Mouse (Mus musculus) forebrain, embryonic 12.5 days (tissue): Measurements from ENCODE around the gene Rab6b. TPM values are rescaled to one million over a fixed set of nuclear protein-coding genes. Genes with fewer than 3 reads are reported as not detected.
A peak's percentile ranks its signal among the peaks of the same experiment; 100 is the strongest.

Experiments
- ATAC-seq: fragments of 200-750 bp; cut with Nextera tagmentation; 2 replicates; pipeline ENCODE4 v1.8.0; 2017; ENCODE audit warnings: moderate TSS enrichment; ENCODE audit not compliant: low FRiP score
- H3K27ac ChIP-seq: fragments of 300-500 bp; sonication (generic); 2 replicates; pipeline ENCODE4 v1.5.1; 2016; ENCODE audit warnings: mild to moderate bottlenecking
- H3K27me3 ChIP-seq: fragments of 300-500 bp; sonication (generic); 2 replicates; pipeline ENCODE4 v1.6.1; 2016; ENCODE audit warnings: mild to moderate bottlenecking
- H3K36me3 ChIP-seq: fragments of 300-500 bp; sonication (generic); replicated peaks from 2 replicates; pipeline ENCODE4 v1.6.1; 2016; ENCODE audit warnings: mild to moderate bottlenecking
- H3K4me1 ChIP-seq: fragments of 300-500 bp; sonication (generic); 2 replicates; pipeline ENCODE4 v1.6.1; 2016
- H3K4me2 ChIP-seq: fragments of 300-500 bp; sonication (generic); 2 replicates; pipeline ENCODE4 v1.6.1; 2016; ENCODE audit warnings: mild to moderate bottlenecking, moderate library complexity
- H3K4me3 ChIP-seq: fragments of 300-500 bp; sonication (generic); replicated peaks from 2 replicates; pipeline ENCODE4 v1.5.1; 2016; ENCODE audit warnings: mild to moderate bottlenecking
- H3K9ac ChIP-seq: fragments of 300-500 bp; sonication (generic); 2 replicates; pipeline ENCODE4 v1.6.1; 2016; ENCODE audit warnings: mild to moderate bottlenecking
- H3K9me3 ChIP-seq: fragments of 300-500 bp; sonication (generic); 2 replicates; pipeline ENCODE4 v1.6.1; 2016
- WGBS: fragments of 180-500 bp; shearing (Covaris S2); methylation state at CpG from one replicate; pipeline ENCODE4 v1.1.7; 2016; 5-methylcytosine and 5-hydroxymethylcytosine counted together
- polyA plus RNA-seq: library from polyadenylated mRNA; unstranded; fragments of >200 nt; fragmentation: Nextera tagmentation; extraction: Ambion mirVana; gene quantifications from 2 replicates; pipeline ENCODE4 v1.2.1, GENCODE M21; 2016

The Rab6b gene
- polyA plus RNA-seq, 1 experiment from 2014 or later: 35.8 TPM

DNA sequence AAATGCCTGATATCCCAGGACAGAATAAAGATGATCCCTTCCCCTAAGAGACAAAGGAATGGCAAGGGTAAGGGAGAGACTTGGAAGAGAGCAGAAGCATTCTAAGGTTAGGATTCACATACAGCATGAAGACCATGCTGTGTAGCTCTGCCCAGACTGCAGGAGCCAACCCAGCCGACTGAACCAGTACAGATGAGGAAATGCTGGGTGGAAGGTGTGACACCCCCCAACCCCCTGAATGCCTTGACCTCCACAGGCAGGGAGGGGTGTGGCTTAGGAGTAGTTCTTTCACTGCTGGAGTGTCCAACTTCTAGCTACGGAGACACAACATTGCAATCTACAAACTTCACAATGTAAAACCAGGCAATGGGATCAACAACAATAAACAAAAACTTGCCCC, 1.7 kb upstream of the Rab6b start:
- no peak overlapping the region for H3K4me2 ChIP-seq
- no peak overlapping the region for H3K4me3 ChIP-seq
- WGBS: 84% methylated on average over 2 of the region's 2 CpGs
- no peaks in the 10 kb centered on the region for H3K36me3 ChIP-seq
- ATAC-seq: no peak
- H3K9me3 ChIP-seq: no peaks in the 10 kb centered on the region
- H3K4me1 ChIP-seq: peaks cover 45% of the 10 kb centered on the region
- peaks cover 20% of the 10 kb centered on the region for H3K27me3 ChIP-seq
- no peak overlapping the region for H3K27ac ChIP-seq
- no peak overlapping the region for H3K9ac ChIP-seq

DNA sequence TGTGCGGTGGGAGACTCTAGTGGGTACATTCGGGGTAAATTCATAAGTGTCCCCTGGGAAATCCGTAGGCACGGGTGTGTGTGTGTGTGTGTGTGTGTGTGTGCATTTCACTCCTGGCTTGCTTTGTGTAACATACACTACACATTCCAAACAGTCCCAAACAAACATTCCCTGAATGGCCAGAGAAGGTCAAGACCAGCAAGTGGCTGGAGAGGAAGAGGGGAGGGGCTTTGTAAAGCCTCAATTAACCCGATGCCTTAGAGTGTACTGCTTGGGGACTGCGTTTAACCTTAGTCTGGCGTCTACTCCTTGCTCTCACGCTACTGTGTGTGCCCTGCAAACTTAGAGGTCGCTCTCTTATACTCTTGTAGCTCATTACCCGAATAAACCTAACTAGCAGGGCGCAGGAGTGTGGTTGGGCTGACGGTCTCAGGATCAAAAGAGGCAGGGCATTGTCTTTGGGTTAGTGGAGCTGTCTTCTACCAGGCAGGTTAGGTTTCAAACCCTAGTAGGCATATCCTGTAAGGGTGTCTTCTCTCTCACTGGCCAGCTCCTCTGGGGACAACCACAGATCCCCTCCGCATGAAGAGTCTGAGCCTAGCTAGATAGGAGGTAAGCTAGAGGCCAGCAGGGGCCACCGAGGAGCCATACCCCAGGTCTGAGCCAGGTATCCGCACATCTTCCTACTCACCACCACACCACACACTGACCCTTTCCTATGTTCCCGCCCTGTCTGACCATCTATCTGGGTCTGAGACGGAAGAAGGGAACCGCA, 673 bp upstream of the Rab6b start:
- H3K9me3 ChIP-seq: no peaks in the 10 kb centered on the region
- WGBS: 17% methylated on average over 18 of the region's 18 CpGs
- peak overlapping the region; percentile 89 for H3K4me2 ChIP-seq
- peaks cover 51% of the 10 kb centered on the region for H3K4me1 ChIP-seq
- peak overlapping the region; percentile 80 for H3K4me3 ChIP-seq
- peaks cover 20% of the 10 kb centered on the region for H3K27me3 ChIP-seq
- H3K9ac ChIP-seq: peak overlapping the region; percentile 90
- H3K27ac ChIP-seq: peak overlapping the region; percentile 93
- no peaks in the 10 kb centered on the region for H3K36me3 ChIP-seq
- ATAC-seq: no peak

DNA sequence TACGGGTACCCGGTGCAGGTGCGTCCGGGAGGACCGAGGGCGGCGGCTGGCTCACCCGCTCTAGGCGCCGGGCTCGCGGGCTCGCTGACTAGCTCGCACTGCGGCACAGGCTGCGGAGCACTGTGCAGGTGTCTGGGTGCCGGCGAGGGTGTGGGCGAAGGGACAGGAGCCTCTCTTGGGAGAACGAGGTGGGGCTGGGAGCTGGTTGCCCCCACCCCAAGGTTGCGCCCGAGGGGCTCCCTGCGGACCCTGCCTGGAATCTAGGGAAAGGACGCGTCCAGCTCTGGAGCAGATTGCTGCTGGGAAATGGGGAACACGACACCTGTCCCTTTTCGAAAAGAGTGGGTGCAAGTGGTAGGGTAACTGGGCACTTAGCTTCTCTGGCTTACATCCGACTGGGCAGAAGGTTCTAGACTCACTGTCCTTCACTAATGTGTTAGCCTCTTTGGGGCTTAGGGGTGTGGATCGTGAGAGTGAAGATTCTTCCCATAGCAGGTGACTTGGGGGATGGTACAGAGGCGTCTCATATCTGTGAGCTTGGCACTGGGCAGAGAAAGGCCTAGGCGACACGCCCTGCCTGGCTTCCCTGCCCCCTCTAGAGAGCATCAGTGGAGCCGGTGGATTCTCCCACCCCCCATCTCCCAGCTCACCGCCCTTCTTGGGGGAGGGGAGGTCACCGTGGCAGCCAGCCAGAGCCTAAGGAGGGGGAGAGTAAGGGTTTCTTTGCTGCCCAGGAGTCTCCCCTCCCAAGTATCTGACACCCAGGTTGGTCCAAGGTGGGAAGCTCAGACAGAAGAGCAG, 1.1 kb downstream of the Rab6b start:
- WGBS: under 1% methylated on average over 35 of the region's 35 CpGs
- peak; percentile 47 for ATAC-seq
- Histone ChIP-seq H3K9ac (peak overlapping the region; percentile 90), H3K27ac (peak overlapping the region; percentile 93), H3K4me2 (peak overlapping the region; percentile 89), H3K36me3 (no peaks in the 10 kb centered on the region), H3K27me3 (peaks cover 20% of the 10 kb centered on the region), H3K4me3 (peak overlapping the region; percentile 80), H3K4me1 (peaks cover 60% of the 10 kb centered on the region), H3K9me3 (no peaks in the 10 kb centered on the region)

DNA sequence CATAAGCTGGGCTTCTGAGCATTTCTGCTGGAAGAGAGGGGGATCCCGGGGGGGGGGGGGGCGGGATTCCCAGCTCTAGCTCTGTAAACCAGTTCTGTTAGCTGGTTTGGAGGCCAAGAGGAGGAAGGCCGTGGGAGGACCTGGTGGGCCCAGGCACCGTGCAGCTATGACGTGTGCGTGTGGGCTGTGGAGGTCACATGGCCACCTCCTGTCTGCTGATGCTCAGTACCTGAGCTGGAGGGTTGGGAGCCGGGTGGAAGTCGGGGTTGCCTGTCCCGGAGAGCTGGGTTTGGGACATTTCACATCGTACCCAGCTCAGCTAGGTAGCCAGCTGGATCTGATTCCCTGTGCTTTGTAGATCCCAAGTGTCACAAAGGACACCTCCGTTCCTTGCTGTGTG, 1.8 kb downstream of the Rab6b start:
- H3K27ac ChIP-seq: no peak overlapping the region
- 37% methylated on average over 10 of the region's 11 CpGs for WGBS
- peaks cover 20% of the 10 kb centered on the region for H3K27me3 ChIP-seq

DNA sequence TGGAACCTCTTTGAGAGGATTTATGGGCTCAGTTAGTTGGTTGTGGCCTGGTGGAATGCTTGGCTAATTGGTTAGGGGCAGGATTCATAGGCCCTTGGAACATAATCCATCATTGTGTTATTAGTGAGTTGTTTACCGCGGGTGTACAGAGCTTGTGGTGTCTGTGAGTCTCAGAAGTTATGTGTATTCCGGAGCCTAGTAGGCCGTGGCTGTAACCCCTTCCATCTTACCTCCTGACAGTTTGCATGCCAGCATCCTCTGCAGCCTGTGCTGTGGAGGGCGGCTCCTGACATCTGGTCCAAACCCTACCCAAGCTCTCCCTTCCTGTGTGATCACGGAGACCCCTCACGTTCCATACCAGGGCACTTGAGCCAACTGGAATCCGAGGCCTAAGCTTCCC, 2.7 kb downstream of the Rab6b start:
- Histone ChIP-seq H3K36me3 (no peaks in the 10 kb centered on the region), H3K27ac (no peak overlapping the region), H3K4me2 (no peak overlapping the region), H3K4me3 (no peak overlapping the region), H3K9me3 (no peaks in the 10 kb centered on the region), H3K27me3 (peaks cover 20% of the 10 kb centered on the region), H3K4me1 (peaks cover 67% of the 10 kb centered on the region), H3K9ac (no peak overlapping the region)
- WGBS: 86% methylated on average over 8 of the region's 8 CpGs
- no peak for ATAC-seq

More for the DNA sequence above, 1.8 kb downstream of the Rab6b start:
- no peak for ATAC-seq
- H3K9me3 ChIP-seq: no peaks in the 10 kb centered on the region
- peak overlapping the region; percentile 80 for H3K4me3 ChIP-seq
- H3K36me3 ChIP-seq: no peaks in the 10 kb centered on the region
- peak overlapping the region; percentile 89 for H3K4me2 ChIP-seq
- peaks cover 63% of the 10 kb centered on the region for H3K4me1 ChIP-seq
- peak overlapping the region; percentile 90 for H3K9ac ChIP-seq

DNA sequence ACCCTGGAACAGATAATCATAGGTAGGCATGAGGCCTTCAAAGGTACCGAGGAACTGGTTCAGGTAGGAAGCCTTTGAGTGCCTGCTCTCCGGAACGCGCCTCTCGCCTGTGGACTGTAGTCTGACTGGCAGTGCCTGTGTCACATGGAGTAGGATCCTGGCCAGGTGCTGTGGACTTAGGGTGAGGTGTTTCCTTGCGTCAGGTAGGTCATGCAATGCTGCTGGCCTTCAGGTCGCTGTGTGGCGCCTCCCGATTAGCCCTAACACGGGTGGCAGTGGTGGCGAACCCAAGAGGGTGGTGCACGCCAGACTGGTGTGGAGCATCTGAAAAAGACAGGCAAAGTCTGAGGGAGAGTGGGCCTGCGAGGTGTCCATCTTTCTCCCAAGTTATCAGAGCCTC, 3.3 kb downstream of the Rab6b start:
- Histone ChIP-seq H3K4me1 (peaks cover 71% of the 10 kb centered on the region), H3K9me3 (no peaks in the 10 kb centered on the region), H3K4me3 (no peak overlapping the region), H3K27me3 (peaks cover 17% of the 10 kb centered on the region), H3K9ac (no peak overlapping the region), H3K4me2 (no peak overlapping the region), H3K27ac (no peak overlapping the region), H3K36me3 (no peaks in the 10 kb centered on the region)
- 92% methylated on average over 13 of the region's 13 CpGs for WGBS
- no peak for ATAC-seq

DNA sequence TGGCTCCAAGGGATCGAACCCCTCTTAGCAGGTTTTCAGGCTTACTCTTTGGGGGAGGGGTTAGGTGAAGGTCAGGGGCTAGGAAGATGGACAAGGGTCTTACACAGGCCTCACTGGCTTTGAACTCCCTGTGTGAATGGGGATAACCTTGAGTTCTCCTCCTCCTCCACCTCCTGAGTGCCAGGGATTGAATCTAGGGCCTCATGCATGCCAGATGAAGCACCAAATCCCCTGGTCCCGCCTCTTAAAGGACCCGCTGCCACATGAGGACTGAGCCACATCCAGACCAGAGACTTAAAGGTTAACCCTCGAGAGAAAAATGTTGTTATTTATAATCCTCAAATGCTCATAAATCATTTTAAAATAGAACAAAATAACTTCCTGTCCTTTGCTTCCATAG, 5.4 kb downstream of the Rab6b start:
- WGBS: 75% methylated on average over 4 of the region's 4 CpGs
- H3K4me1 ChIP-seq: peaks cover 64% of the 10 kb centered on the region

DNA sequence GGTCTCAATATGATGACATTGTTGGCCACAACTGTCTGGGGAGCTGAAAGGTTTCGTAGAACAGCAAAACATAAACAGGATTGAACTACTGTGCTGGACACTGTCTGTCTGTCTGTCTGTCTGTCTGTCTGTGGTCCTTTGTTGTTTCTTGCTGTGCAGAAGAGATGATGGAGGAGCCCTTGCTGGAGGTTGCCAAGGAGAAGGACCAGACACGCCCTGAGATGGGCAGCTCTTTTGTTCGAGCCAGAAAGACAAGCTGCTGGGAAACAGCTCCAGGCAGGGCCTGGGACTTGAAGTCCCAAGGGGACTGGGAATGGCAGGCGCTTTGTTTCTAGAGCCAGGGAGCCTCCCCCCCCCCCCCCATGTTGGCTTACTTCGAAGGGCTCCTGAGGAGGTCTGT, 5.9 kb downstream of the Rab6b start:
- Histone ChIP-seq H3K4me1 (peaks cover 60% of the 10 kb centered on the region), H3K27ac (no peak overlapping the region), H3K36me3 (no peaks in the 10 kb centered on the region), H3K27me3 (peaks cover 6% of the 10 kb centered on the region; the same call in 1 of the 2 replicates), H3K4me2 (no peak overlapping the region), H3K9ac (no peak overlapping the region), H3K9me3 (no peaks in the 10 kb centered on the region), H3K4me3 (no peak overlapping the region)
- WGBS: 63% methylated on average over 5 of the region's 5 CpGs
- ATAC-seq: no peak

More for the DNA sequence above, 5.4 kb downstream of the Rab6b start:
- Histone ChIP-seq H3K9me3 (no peaks in the 10 kb centered on the region), H3K9ac (no peak overlapping the region), H3K27ac (no peak overlapping the region), H3K4me3 (no peak overlapping the region), H3K36me3 (no peaks in the 10 kb centered on the region), H3K4me2 (no peak overlapping the region), H3K27me3 (peaks cover 6% of the 10 kb centered on the region; the same call in 1 of the 2 replicates)
- no peak for ATAC-seq

DNA sequence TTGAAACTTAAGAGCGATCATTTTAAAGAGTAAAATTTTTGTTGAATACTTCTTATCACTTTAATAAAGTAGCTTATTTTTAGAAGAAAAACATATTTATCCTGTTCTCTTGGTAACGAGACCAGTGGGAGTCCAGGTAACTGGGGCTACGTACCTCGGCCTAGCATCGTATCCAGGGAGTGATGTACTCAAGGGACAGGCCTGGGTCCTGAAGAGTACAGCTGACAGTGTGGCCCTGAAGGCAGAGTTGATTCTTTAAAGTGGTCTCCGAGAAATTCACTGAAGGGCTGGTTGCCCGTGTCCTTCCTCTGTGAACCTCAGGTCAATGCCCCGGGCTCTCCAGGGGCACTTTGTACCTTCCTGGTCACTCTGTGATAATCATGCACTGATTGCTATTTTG, 6.4 kb downstream of the Rab6b start:
- H3K9ac ChIP-seq: no peak overlapping the region
- ATAC-seq: no peak
- H3K4me1 ChIP-seq: peaks cover 55% of the 10 kb centered on the region
- H3K27me3 ChIP-seq: peaks cover 6% of the 10 kb centered on the region; the same call in 1 of the 2 replicates
- H3K4me2 ChIP-seq: no peak overlapping the region
- no peaks in the 10 kb centered on the region for H3K36me3 ChIP-seq
- H3K27ac ChIP-seq: no peak overlapping the region
- no peaks in the 10 kb centered on the region for H3K9me3 ChIP-seq
- WGBS: 92% methylated on average over 8 of the region's 8 CpGs
- no peak overlapping the region for H3K4me3 ChIP-seq

DNA sequence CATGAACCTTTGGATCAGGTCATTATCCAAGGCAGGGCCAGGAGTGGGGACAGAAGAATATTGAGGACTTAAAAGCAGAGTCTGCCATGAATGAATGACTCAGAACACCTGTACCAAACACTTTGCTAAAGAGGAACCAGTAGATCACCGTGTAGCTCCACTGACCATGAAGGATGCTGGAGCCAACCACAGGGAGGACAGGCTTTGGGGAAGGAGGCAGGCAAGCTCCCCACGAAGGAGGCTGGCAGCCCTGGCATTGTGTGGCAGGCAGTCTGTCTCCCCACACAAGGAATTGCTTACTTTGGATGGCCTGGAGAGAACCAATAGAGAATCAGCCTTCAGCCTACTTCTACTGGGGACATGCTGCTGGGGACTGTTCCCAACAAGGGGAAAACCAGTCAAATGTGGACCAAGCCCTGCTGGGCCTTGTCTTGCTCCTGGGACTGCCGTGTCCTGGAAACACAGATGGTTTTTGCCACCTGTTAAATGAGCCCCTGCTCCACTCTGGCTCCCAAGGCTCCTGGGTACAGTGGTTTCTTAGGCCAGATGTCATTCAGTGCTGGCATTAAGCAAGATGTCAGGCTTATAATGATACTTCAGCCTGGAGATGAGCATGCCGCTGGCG, 7.2 kb downstream of the Rab6b start:
- Histone ChIP-seq H3K4me3 (no peak overlapping the region), H3K4me1 (peaks cover 47% of the 10 kb centered on the region), H3K27me3 (peaks cover 6% of the 10 kb centered on the region; the same call in 1 of the 2 replicates), H3K9ac (no peak overlapping the region), H3K36me3 (no peaks in the 10 kb centered on the region), H3K4me2 (no peak overlapping the region), H3K9me3 (no peaks in the 10 kb centered on the region), H3K27ac (no peak overlapping the region)
- ATAC-seq: no peak
- WGBS: 94% methylated on average over 5 of the region's 5 CpGs

DNA sequence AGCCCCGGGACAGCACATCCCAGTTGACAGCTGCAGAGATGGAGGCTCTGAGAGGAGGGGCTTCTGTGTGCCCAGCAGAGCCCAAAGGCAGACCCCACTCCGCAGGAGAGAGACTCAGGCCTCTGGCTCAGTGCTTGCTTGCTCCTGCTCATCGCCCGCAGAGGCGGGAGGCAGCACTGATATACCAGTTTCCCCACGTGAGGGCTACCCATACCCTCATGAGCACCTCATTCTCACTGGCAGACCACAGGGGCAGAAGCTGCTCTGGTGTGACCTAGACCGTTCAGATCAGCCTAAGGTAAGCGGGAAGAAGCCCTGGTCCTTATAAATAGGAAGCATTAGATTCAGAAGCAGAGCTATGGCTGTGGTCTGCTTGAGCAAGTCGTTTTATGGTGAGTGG, 8.2 kb downstream of the Rab6b start:
- WGBS: 82% methylated on average over 9 of the region's 9 CpGs
- Histone ChIP-seq H3K4me3 (no peak overlapping the region), H3K9ac (no peak overlapping the region), H3K4me1 (peaks cover 37% of the 10 kb centered on the region), H3K36me3 (no peaks in the 10 kb centered on the region), H3K27ac (no peak overlapping the region), H3K9me3 (no peaks in the 10 kb centered on the region), H3K27me3 (no peaks in the 10 kb centered on the region), H3K4me2 (no peak overlapping the region)
- no peak for ATAC-seq

DNA sequence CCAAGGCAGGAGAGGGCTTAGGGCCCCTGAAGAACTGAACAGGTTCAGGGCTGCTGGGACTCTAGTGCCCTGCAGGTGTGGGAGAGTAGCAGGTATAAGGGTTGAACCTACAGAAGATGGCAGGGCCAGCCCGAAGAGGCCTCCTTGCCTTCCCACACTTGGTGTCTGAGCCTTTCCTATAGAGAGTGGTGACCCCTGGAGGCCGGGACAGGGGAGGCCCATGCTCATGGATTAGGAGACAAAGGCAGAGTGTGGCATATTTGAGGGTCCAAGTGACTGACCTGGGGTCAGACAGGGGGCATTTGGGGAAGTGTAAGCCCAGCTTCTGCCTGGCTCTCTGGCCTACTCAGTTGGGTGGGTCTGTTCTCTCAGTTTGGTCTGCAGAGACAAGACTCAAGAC, 8.6 kb downstream of the Rab6b start:
- Histone ChIP-seq H3K9ac (no peak overlapping the region), H3K27me3 (no peaks in the 10 kb centered on the region), H3K4me3 (no peak overlapping the region), H3K4me2 (no peak overlapping the region), H3K9me3 (no peaks in the 10 kb centered on the region), H3K36me3 (no peaks in the 10 kb centered on the region), H3K27ac (no peak overlapping the region), H3K4me1 (peaks cover 32% of the 10 kb centered on the region)
- ATAC-seq: no peak
- 49% methylated on average over 2 of the region's 2 CpGs for WGBS
